Mouse (Mus musculus) embryonic stem cell, embryonic (primary cell): ENCODE results near the gene Sds.

ENCODE experiments used
- CTCF ChIA-PET, 4 experiments: fragments of 300-600 bp in 2 of 4; fragments of 350-600 bp in 2 of 4; sonication (Branson Sonifier 250); formaldehyde crosslinking; loops; one replicate each; lab custom pipeline; 2022; ENCODE audit warnings: inconsistent platforms in 2 of 4; lab: Charles Lee
- POLR2A ChIA-PET, 4 experiments: fragments of 300-600 bp in 2 of 4; fragments of 350-600 bp in 2 of 4; sonication (Branson Sonifier 250); formaldehyde crosslinking; loops; one replicate each; lab custom pipeline; 2022; ENCODE audit warnings: antibody characterized with exemption in 4 of 4, inconsistent platforms in 1 of 4; lab: Charles Lee

Gene Sds

DNA sequence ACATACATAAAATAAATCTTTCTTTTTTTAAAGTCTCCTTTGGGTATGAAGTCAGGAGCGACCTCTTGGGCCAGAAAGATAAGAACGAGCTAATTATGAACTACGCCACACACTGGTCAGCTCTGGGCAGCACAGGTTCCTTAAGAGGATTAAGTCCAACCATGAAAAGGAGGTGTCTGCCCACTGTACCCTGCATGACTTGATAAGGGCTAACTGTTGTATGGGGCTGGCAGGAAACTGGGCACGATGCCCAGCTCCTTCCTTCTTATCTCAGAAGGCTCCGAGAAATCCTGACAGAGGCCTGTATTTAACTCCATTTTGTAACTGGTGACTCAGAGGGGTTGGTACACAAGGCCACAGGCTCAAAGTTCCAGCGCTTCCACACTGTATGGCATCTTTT lies 10.5 kb upstream of the Sds start:
- ChIA-PET POLR2A (interaction anchor here in 2 of 4 experiments (0.6 to 1.5 kb wide), 5 partner anchors 9 to 257 kb away, joined by 3 to 4 read pairs (median 3); no protein-coding TSS in a partner anchor), CTCF (interaction anchor here (0.6 to 2.9 kb wide), 54 partner anchors 8 to 883 kb away, joined by 3 to 21 read pairs (median 4); partner anchors contain the start of gene Sds (in 4 of the 4))

DNA sequence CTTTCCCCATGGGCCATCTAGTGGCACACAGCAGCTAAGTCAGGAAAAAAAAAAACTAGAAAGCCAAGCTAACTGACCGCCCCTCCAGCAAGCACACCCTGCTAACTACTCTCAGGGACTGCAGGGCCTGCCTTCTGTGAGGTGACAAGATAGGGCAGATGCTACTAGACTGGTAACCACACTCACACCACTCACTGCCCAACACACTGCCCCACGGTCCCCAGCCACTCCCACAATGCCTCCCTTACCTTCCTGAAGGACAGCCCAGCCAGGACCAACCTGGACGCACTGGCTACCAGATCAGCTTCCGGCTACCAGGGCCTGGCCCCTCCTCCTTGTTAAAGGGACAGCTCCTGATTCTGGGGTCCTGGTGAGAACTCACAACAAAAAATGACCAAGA lies 9.3 kb upstream of the Sds start:
- POLR2A ChIA-PET = interaction anchor here in 3 of 4 experiments (0.5 to 1.0 kb wide), 4 partner anchors 9 to 1578 kb away, joined by 3 read pairs; partner anchors contain the start of gene Sds (in 1 of the 3)
- CTCF ChIA-PET = interaction anchor here in 2 of 4 experiments (0.5 to 2.8 kb wide), 14 partner anchors 8 to 365 kb away, joined by 3 to 14 read pairs (median 6); partner anchors contain the start of gene Sds (in 1 of the 2)

DNA sequence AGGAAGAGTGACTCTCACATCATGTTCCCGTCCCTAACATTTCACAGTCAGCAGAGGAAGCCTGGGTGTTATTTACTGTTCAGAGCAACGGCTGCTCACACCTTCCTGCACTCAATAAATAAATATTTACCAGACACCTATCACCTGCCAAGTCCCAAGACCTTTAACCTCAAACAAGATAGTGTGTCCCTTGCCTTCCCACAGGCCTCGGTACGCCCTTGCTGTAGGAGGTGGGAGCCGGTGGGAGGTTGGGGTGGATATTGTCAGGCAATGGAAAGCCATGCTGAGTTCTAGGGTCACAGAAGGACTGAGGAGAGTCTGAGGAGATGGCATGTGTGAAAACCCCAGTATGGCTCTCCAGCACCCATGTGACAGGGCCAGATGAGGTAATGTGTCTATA lies 8.0 kb upstream of the Sds start:
- POLR2A ChIA-PET = interaction anchor here in 2 of 4 experiments (1.3 to 1.6 kb wide), 2 partner anchors 14 to 24 kb away, joined by 4 read pairs; no protein-coding TSS in a partner anchor
- CTCF ChIA-PET = interaction anchor here in 2 of 4 experiments (0.6 to 1.9 kb wide), 4 partner anchors 11 to 1600 kb away, joined by 3 to 9 read pairs (median 4); no protein-coding TSS in a partner anchor

DNA sequence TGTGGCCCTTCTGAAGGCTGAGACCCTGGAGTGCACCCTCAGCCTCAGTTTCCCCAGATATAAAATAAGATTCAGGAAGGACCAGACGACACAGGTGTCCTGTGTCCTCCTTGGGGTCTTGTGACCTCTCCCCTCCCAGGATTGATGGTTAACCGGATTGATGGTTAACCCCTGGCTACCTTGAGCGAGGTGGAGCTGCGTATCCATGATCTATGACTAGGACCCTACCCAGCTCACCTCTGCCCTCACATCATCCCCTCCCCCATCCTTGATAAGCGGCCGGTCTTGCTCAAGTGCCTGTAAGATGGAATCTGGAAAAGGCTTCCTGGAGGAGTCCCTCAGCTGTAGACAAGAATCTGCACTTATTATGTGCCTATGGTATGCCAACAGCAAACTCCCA lies 7.5 kb upstream of the Sds start:
- CTCF ChIA-PET = interaction anchor here in 3 of 4 experiments (0.6 to 1.9 kb wide), 5 partner anchors 11 to 1600 kb away, joined by 3 to 9 read pairs (median 3); no protein-coding TSS in a partner anchor
- POLR2A ChIA-PET = interaction anchor here in 2 of 4 experiments (1.3 to 1.6 kb wide), 2 partner anchors 14 to 23 kb away, joined by 4 read pairs; no protein-coding TSS in a partner anchor

DNA sequence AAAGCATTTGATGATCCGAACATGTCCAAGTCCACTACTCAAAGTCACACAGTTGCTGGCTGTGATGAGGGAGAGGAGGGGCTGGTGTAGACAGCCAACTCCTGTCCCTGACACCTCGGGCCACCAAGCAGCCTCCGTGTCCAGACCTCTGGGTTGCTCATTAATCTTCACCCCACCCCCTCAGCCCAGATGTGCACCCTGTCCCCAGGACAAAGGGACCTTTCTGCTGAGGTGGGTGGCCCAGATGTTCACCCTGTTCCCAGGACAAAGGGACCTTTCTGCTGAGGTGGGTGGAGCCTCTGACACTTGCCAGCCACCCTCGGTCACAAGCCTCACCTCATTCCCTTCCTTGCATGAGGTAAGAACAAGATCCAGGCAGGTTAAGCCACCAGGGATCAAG lies 4.8 kb upstream of the Sds start:
- CTCF ChIA-PET = no interaction called here
- POLR2A ChIA-PET = no interaction called here

DNA sequence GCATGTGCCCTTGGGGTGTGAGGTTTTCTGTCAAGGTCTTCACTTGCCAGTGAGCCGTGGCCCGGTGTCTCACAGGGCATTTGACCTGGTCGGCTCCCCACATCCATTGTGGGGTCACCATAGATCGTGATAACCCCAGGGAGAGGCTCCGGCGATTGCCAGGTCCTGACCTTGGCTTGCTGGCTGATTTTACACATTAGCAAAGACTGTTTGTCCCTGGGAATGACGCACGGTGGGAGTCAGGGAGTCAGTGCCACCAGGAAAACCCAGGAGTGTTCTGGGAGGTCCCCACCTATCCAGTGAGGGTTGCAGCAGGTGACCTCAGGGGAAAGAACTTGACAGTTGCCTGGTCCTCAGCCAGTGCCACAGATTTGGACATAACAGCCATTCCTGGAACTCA lies 3.6 kb upstream of the Sds start, which contains the start of gene Sdsl:
Gene Sdsl (minus strand): TSS at position 41 of the 400 bp plus-strand sequence.
- POLR2A ChIA-PET = no interaction called here
- CTCF ChIA-PET = no interaction called here

DNA sequence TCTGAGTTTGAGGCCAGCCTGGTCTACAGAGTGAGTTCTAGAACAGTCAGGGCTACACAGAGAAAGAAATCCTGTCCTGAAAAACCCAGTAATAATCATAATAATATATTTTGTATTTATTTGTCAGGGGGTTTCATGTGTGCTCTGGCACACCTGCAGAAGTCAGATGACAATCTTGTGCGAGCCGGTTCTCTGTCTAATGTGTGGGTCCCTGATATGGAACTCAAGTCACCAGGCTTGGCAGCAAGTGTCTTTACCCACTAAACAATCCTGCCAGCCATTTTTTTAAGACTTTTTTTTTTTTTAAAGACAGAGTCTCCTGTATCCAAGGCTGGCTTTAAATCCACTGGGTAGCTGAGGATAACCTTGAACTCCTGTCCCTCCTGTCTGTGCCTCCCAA lies 3.0 kb upstream of the Sds start:
- POLR2A ChIA-PET = no interaction called here
- CTCF ChIA-PET = interaction anchor here in 1 of 4 experiments (0.5 to 1.4 kb wide), 3 partner anchors 19 to 128 kb away, joined by 3 to 4 read pairs (median 3); no protein-coding TSS in a partner anchor

DNA sequence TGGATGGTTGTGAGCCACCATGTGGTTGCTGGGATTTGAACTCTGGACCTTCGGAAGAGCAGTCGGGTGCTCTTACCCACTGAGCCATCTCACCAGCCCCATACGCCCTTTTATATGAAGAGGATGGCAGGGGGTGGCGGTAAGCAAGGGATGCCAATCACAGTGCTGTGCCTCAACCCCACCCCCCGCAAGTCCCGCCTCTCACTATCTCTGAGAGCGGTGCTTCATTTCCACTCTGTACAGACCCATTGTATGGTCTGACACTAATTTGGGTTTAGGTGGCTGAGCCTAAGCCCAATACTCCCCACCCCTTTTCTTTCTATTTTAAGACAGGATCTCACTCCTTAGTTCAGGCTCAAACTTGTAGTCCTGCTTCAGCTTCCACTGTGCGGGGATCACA lies 465 bp upstream of the Sds start:
- POLR2A ChIA-PET = interaction anchor here in 2 of 4 experiments (0.5 to 1.0 kb wide), 3 partner anchors 15 to 121 kb away, joined by 3 to 5 read pairs (median 3); partner anchors contain the start of gene Slc8b1 (in 1 of the 2)
- CTCF ChIA-PET = interaction anchor here (0.6 to 3.7 kb wide), 10 partner anchors 10 to 330 kb away, joined by 3 to 15 read pairs (median 4); no protein-coding TSS in a partner anchor

DNA sequence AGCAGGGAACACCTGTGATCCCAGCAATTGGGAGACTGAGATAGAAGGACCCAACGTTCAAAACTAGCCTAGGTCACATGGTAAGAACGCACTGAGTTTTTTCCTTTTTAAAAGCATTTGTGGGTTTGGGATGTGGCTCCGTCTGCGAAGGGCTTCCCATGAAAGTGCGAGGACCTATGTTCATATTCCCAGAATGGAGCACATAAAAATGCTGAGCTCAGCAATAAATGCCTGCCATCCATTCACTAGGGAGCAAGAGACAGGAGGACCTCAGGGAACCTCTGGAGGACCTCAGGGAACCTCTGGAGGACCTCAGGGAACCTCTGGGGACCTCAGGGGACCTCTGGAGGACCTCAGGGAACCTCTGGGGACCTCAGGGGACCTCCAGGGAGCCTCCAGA lies 1.7 kb downstream of the Sds start:
- POLR2A ChIA-PET = interaction anchor here in 1 of 4 experiments (0.5 to 1.4 kb wide), 3 partner anchors 12 to 796 kb away, joined by 3 to 4 read pairs (median 3); partner anchors contain the start of gene Slc8b1
- CTCF ChIA-PET = interaction anchor here in 3 of 4 experiments (0.7 to 3.7 kb wide), 6 partner anchors 9 to 344 kb away, joined by 3 to 15 read pairs (median 4); no protein-coding TSS in a partner anchor

DNA sequence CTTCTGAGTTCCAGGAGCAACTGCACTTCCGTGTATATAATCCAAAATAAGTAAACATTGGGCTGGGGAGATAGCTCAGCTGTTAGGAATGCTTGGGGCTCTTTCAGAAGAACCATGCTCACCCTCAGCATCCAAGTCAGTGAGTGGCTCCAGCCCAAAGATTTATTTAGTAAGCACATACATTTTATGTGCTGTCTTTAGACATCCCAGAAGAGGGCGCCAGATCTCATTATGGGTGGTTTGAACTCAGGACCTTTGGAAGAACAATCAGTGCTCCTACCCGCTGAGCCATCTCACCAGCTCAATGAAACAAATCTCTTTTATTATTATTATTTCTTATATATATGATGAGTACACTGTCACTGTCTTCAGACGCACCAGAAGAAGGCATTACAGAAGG lies 3.2 kb downstream of the Sds start:
- POLR2A ChIA-PET = interaction anchor here in 1 of 4 experiments (1.2 kb wide), 1 partner anchor 15 kb away, joined by 3 read pairs; no protein-coding TSS in a partner anchor
- CTCF ChIA-PET = interaction anchor here in 2 of 4 experiments (0.6 to 2.2 kb wide), 3 partner anchors 11 to 126 kb away, joined by 5 to 8 read pairs (median 5); no protein-coding TSS in a partner anchor

DNA sequence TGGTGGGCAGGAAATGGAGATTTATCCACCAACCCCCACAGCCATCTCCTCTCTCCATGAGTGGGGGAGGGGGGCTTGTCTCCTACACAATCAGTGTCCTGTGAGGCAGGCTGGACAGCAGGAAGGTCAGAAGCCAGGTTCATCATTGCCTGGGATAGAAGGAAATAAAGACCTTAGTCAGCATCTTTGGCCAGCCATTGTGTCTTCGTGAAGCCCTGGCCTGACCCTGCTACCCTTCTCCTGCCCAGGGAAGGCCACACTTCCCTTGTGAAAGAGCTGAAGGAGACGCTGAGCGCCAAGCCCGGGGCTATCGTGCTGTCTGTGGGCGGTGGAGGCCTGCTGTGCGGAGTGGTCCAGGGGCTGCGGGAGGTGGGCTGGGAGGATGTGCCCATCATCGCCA lies 4.9 kb downstream of the Sds start:
- CTCF ChIA-PET = interaction anchor here (0.6 to 3.3 kb wide), 8 partner anchors 11 to 283 kb away, joined by 3 to 16 read pairs (median 6); no protein-coding TSS in a partner anchor
- POLR2A ChIA-PET = interaction anchor here in 2 of 4 experiments (1.2 to 2.8 kb wide), 7 partner anchors 9 to 55 kb away, joined by 3 to 9 read pairs (median 5); partner anchors contain the start of gene Plbd2 (in 1 of the 2)

DNA sequence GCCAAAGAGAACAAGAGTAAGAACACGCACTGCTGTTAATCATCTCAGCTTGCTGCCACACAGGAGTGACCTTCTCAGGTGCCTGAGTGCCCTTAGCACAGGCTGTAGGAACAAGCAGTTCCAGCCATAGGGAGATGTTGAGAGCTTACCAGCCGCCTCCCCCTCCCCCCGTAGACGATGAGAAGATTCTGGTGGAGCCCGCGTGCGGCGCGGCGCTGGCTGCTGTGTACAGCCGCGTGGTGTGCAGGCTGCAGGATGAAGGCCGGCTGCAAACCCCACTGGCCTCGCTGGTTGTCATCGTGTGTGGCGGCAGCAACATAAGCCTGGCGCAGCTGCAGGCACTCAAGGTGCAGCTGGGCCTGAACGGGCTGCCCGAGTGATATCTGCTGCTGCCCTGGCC lies 7.1 kb downstream of the Sds start:
- ChIA-PET CTCF (interaction anchor here in 3 of 4 experiments (0.7 to 3.3 kb wide), 11 partner anchors 9 to 214 kb away, joined by 3 to 18 read pairs (median 5); partner anchors contain the start of gene Plbd2 (in 1 of the 3)), POLR2A (interaction anchor here (0.6 to 3.4 kb wide), 15 partner anchors 9 to 425 kb away, joined by 3 to 9 read pairs (median 4); partner anchors contain the start of genes Plbd2 (in 1 of the 4), Rasal1 (in 1 of the 4) and Slc8b1 (in 1 of the 4))

DNA sequence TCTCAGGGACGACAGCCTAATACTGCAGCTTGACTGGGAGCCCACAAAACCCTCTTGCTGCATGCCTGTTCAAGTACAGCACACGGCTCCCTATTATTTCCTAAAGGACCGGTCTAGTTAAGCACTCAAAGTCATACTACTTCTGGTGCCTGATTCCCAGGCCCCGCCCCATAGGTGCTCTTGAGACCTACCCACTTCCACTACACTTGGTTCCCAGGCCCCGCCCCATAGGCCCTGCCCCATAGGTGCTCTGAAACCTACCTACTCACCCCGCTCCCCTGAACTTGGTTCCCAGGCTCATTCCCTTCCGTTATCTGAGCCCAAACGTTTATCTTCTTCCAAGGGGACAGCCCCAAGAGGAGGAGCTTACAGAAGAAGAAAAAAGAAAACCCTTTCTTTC lies 11.5 kb downstream of the Sds start:
- CTCF ChIA-PET = interaction anchor here in 1 of 4 experiments (0.6 to 3.2 kb wide), 5 partner anchors 18 to 387 kb away, joined by 3 to 12 read pairs (median 3); no protein-coding TSS in a partner anchor

DNA sequence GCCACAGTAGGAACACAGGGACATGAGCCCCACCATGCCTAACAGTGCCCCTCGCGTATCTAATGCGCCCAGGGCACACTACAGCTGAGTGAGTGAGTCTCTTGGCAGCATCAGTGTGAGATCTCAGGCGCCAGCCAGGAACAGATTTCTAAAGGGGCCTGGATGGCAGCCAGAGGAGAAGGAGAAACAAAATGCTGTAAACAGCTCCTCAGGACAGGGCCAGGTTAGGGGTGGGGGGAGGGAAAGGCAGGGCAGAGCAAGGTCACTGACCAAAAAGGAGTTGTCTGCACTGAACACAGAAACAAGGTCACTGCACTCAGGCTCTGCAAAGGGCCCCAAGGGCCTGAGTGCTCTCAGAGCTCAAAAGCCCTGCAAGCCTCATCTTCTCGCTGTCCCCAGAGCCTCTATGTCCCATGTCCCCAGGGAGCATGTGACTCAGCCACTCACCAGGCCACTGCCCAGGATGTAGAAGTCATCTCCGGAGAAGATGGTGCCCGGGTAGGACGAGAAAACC lies 14.4 kb downstream of the Sds start:
- ChIA-PET CTCF (interaction anchor here in 2 of 4 experiments (0.5 to 3.2 kb wide), 7 partner anchors 8 to 125 kb away, joined by 3 to 12 read pairs (median 5); partner anchors contain the start of genes Iqcd (in 1 of the 2), Plbd2 (in 1 of the 2) and Tpcn1 (in 1 of the 2)), POLR2A (interaction anchor here in 3 of 4 experiments (0.5 to 2.3 kb wide), 12 partner anchors 9 to 1063 kb away, joined by 3 to 9 read pairs (median 4); partner anchors contain the start of genes Plbd2 (in 1 of the 3) and Sds (in 1 of the 3))

More for the DNA sequence above, 11.5 kb downstream of the Sds start:
- POLR2A ChIA-PET = interaction anchor here in 2 of 4 experiments (0.5 to 1.7 kb wide), 6 partner anchors 12 to 127 kb away, joined by 3 to 7 read pairs (median 3); partner anchors contain the start of gene Plbd2 (in 2 of the 2)

DNA sequence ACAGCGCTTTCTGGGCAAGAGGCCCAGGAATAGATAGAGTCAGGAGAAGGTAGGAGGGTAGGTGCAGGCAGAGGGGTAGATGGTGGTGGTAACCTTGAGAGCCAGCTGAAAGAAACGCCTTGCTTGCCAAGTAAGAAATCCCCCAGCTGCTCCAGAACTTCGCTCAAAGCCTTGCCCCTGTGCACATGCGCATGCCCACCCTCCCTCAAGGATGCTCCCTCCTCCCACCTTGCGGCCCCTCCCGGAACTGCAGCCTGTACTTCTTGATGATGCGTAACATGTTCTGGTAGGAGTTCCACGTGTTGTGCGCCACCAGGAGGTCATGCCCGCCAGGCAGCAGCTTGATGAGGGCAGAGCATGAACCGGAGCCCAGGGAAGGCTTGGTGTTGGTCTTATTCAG lies 16.1 kb downstream of the Sds start:
- POLR2A ChIA-PET = interaction anchor here (0.7 to 3.5 kb wide), 18 partner anchors 9 to 712 kb away, joined by 3 to 10 read pairs (median 4); partner anchors contain the start of genes Slc8b1 (in 2 of the 4) and Plbd2 (in 1 of the 4)

DNA sequence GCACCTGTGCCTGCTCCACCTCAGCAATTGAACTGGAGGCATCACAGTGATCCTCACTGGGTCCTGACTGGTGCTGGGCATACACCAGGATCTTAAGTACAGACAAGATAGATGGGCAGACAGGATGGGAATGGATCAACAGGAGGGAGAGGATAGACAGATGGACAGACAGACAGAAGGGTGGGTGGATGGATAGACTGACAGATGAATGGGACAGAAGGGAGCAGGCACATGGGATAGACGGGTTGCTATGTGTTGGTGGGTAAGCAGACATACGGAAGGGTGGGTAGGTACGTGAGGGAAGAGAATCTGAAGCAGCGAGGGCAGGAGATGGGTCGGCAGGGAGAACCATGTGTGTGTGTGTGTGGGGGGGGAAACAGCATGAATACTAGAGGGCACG lies 17.1 kb downstream of the Sds start:
- ChIA-PET POLR2A (interaction anchor here in 3 of 4 experiments (0.6 to 3.5 kb wide), 7 partner anchors 9 to 38 kb away, joined by 3 to 10 read pairs (median 5); partner anchors contain the start of genes Slc8b1 (in 2 of the 3) and Plbd2 (in 1 of the 3)), CTCF (interaction anchor here (0.5 to 2.6 kb wide), 13 partner anchors 10 to 225 kb away, joined by 3 to 21 read pairs (median 5); partner anchors contain the start of gene Plbd2 (in 1 of the 4))

More for the DNA sequence above, 16.1 kb downstream of the Sds start:
- CTCF ChIA-PET = interaction anchor here (0.5 to 2.6 kb wide), 52 partner anchors 8 to 877 kb away, joined by 3 to 17 read pairs (median 3); partner anchors contain the start of genes Slc8b1 (in 3 of the 4), Sds (in 2 of the 4), Ddx54 (in 1 of the 4) and Iqcd (in 1 of the 4)

DNA sequence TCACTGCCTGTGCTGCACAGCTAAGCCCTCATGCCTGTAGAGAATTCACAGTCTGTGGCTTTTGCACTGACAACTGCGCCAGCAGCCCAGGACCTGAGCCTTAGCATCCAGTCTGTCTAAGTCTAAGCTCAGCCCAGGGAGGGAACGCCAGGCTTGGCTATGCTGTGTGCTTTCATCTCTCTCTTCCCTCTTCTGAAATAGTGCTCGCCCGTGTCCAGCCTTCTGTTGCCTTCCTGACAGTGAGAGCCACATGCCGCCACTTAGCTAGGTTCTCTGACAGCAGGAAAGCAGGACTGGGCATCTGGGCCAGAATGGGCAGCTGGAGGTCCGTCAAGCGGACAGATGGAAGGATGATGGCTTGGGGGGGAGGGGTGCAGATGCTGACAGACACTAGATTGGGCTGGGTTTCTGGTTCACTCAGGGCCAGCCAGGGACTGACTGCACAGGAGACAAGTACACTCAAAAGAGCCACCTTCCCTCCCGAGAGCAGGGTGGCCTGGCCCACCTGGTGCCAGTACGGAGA lies 17.6 kb downstream of the Sds start:
- CTCF ChIA-PET = interaction anchor here in 2 of 4 experiments (0.5 to 2.6 kb wide), 6 partner anchors 11 to 181 kb away, joined by 3 to 21 read pairs (median 8); no protein-coding TSS in a partner anchor

More for the DNA sequence above, 17.6 kb downstream of the Sds start:
- POLR2A ChIA-PET = interaction anchor here in 3 of 4 experiments (0.6 to 3.5 kb wide), 9 partner anchors 9 to 102 kb away, joined by 3 to 10 read pairs (median 4); partner anchors contain the start of genes Slc8b1 (in 2 of the 3) and Plbd2 (in 1 of the 3)
